Mouse (Mus musculus) heart, postnatal 10 days (tissue): ENCODE data around the gene Alkbh5. TPM values are rescaled to one million over a fixed set of nuclear protein-coding genes. Genes with fewer than 3 reads are reported as not detected.
"Not testable (repeated sequence)": the region's sequence is repeated elsewhere in the genome, so short reads cannot be mapped to it uniquely, and the experiment has no call there.

Experiments
- DNase-seq, 2 experiments: peaks; one replicate each; pipeline ENCODE4 v3.0.0; 2021
- intact Hi-C: fragments of 180-260 bp; cut with DNase I; formaldehyde crosslinking; loops from one replicate; pipeline ENCODE4 v1.15.1; 2025
- total RNA-seq, 2 experiments: library from RNA; stranded (reverse); gene quantifications; 2 replicates each; pipeline ENCODE4 v1.2.3; 2021

The Alkbh5 gene
- total RNA-seq, 2 experiments from 2014 or later, result 71.1 to 73.0 TPM

DNA sequence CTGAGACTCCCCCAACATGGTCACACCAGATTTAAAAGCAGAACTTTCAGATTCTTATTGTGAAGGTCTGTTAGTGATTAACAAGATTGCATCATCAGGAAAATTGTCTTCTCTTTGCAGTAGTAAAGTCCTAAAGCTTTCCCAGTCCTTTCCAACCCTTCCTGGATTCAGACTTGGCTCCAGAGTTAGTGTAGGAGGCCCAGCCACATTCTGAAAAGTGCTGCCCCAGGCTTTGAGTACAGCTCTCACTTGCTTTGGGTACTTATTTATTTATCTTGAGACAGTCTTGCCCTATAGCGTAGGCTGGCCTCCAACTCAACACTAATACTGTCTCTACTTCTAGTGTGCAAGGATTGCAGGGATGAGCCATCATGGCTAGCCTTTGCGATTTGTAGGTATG is 4.6 kb downstream of the Alkbh5 start:
- intact Hi-C loops, result no loop called here
- DNase-seq, result peak in 1 of 2 experiments; percentile 14

GRCm38 (mm10) chr11:60541831-60542230 is 5.7 kb downstream of the Alkbh5 start:
- DNase-seq, result no peak
- intact Hi-C loops, result no loop called here

- DNase-seq, intact Hi-C loops: not testable (repeated sequence)
Measured at GRCm38 (mm10) chr11:60543211-60543610, 7.0 kb downstream of the Alkbh5 start.

- DNase-seq, result no peak
- intact Hi-C loops, result no loop called here
Measured at GRCm38 (mm10) chr11:60545433-60545832, 9.3 kb downstream of the Alkbh5 start.

- no peak for DNase-seq
- intact Hi-C loops, result no loop called here
Measured at GRCm38 (mm10) chr11:60548112-60548511, 11.9 kb downstream of the Alkbh5 start.

GRCm38 (mm10) chr11:60553091-60553490 is 16.9 kb downstream of the Alkbh5 start:
- intact Hi-C loops, result loop anchor here (10.0 kb wide), 1 partner anchor 282 kb away; the partner anchor contains the start of gene Dhrs7b
- DNase-seq, result no peak

GRCm38 (mm10) chr11:60557675-60558074 is 21.5 kb downstream of the Alkbh5 start:
- intact Hi-C loops, result loop anchor here (10.0 kb wide), 1 partner anchor 277 kb away; the partner anchor contains the start of gene Dhrs7b
- DNase-seq, result no peak

DNA sequence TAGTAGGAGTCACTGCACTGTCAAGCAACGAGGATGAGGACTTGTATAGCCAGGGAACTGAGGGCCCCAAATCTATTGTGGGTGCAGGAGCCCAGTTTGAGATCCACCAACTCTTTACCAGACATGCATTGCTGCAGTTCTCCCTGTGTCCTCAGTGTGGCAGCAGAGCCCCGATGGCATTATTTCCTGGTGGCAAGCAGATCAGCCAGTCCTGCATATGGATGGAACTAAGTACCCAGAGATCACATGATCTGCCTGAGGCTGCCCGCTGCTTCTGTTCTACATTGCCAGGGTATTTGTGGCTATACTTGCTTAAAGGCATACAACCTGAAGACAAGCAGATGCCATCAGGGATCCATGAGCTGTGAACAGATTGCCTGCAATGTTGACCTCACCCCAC is 23.2 kb downstream of the Alkbh5 start:
- intact Hi-C loops, result loop anchor here (10.0 kb wide), 1 partner anchor 275 kb away; the partner anchor contains the start of gene Dhrs7b
- peak; percentile 81 for DNase-seq

GRCm38 (mm10) chr11:60574006-60574405 is 37.8 kb downstream of the Alkbh5 start:
- intact Hi-C loops, DNase-seq: not testable (repeated sequence)

Other genes starting within 250 kb of the Alkbh5 start
- gene Tom1l2, start 183.5 kb upstream of the Alkbh5 start, total RNA-seq, result 100 to 1,000 TPM in 1 of 2 experiments, 10 to 100 TPM in 1; 97.3 to 100 TPM
- gene Drc3, start 183.1 kb upstream of the Alkbh5 start, total RNA-seq, result 1 to 10 TPM; 1.6 to 2.3 TPM
- gene Gid4, start 119.2 kb upstream of the Alkbh5 start, total RNA-seq, result 10 to 100 TPM; 25.7 to 31.8 TPM
- gene Atpaf2, start 117.9 kb upstream of the Alkbh5 start, total RNA-seq, result 10 to 100 TPM; 43.8 to 55.5 TPM
- 10 to 100 TPM; 37.8 to 41.1 TPM for gene Drg2, start 81.8 kb upstream of the Alkbh5 start, total RNA-seq
- under 1 TPM; 0.07 TPM for gene Myo15, start 67.0 kb upstream of the Alkbh5 start, total RNA-seq
- 10 to 100 TPM; 23.8 to 25.2 TPM for gene Llgl1, start 163.3 kb downstream of the Alkbh5 start, total RNA-seq
- gene Flii, start 190.9 kb downstream of the Alkbh5 start, total RNA-seq, result 100 to 1,000 TPM; 106 to 117 TPM
- gene Mief2, start 192.0 kb downstream of the Alkbh5 start, total RNA-seq, result 10 to 100 TPM; 24.2 to 26.6 TPM
- gene Top3a, start 241.0 kb downstream of the Alkbh5 start, total RNA-seq, result 1 to 10 TPM; 5.3 to 6.3 TPM
- gene Smcr8, start 241.1 kb downstream of the Alkbh5 start, total RNA-seq, result 10 to 100 TPM; 16.1 to 16.6 TPM